Mouse (Mus musculus) heart, postnatal 25 days (tissue): ENCODE data around the gene Ccr5. TPM values are rescaled to one million over a fixed set of nuclear protein-coding genes. Genes with fewer than 3 reads are reported as not detected.
"Not testable (repeated sequence)": the region's sequence is repeated elsewhere in the genome, so short reads cannot be mapped to it uniquely, and the experiment has no call there.

Experiments
- DNase-seq: peaks from one replicate; pipeline ENCODE4 v3.0.0; 2022; ENCODE audit warnings: low spot score
- intact Hi-C: fragments of 180-260 bp; cut with DNase I; formaldehyde crosslinking; loops from one replicate; pipeline ENCODE4 v1.15.1; 2025
- total RNA-seq, 2 experiments: library from RNA; stranded (reverse); gene quantifications; 2 replicates each; pipeline ENCODE4 v1.2.3; 2021

Gene Ccr5
- total RNA-seq, 2 experiments from 2014 or later, result 3.2 to 3.7 TPM

DNA sequence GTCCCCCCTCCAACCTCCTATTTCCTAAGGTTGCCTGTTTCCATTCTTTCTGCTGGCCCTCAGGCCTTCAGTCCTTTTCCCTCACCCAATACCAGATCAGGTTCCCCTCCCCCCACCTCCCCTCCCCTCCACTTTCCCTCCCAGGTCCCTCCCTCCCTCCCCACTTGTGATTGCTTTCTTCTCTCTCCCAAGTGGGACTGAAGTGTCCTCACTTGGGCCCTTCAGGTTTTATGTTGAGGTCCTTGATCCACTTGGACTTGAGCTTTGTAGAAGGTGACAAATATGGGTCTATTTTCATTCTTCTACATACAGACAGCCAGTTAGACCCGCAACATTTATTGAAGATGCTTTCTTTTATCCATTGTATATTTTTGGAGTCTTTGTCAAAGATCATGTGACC lies 13.6 kb downstream of the Ccr5 start:
- DNase-seq, intact Hi-C loops: not testable (repeated sequence)

DNA sequence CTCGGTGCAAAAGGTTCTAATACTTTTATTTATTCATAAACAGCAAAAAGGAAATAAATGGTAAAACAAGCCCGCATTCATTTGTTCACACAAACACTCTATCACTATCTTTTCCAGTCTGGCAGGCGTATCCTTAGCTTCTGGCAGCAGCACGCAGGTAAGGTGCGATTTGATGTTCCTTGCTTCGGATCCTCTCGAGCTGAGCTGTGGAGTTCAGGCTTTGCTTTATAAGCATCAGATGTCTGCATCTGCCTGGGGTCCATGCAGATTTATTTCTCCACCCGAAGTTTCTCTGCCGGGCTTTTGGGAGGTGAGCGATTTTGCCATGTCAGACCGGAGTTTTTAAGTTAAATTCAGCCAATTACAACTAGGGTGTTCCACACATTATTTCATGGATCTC lies 16.3 kb downstream of the Ccr5 start:
- DNase-seq, result no peak
- intact Hi-C loops, result no loop called here

DNA sequence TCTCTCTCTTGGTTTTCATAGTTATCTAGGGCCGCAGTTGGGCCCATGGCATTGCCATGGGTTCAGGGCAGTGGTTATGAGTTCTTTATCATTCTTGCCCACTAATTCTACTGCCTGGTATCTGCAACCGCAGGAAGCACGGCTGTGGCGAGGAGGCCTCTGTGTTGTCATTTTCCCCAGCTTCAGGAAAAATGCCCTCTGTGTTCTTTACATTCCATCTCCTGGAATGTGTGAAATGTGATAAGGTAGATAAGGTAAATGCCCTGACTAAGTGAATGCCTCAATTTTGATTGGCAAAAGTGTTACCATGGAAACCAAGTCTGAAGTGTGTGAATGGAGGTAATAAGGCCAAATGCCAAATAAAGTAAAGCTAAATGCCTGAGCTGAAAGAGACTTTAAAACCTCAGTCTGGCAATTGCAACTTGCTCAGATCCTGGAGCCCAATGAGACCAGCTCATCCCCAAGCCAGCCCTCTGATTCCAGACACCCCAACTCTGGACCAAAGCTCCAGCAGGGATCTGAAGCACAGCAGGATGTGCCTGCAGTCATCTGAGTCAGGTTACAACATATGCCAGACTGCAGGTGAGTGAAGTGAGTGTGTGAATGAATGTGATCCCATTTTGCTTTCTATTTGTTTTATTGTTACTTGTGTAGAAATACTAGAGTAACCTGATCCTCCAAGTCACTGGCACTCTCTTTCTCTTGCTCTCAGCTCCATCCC lies 16.9 kb downstream of the Ccr5 start:
- no peak for DNase-seq
- intact Hi-C loops, result no loop called here

DNA sequence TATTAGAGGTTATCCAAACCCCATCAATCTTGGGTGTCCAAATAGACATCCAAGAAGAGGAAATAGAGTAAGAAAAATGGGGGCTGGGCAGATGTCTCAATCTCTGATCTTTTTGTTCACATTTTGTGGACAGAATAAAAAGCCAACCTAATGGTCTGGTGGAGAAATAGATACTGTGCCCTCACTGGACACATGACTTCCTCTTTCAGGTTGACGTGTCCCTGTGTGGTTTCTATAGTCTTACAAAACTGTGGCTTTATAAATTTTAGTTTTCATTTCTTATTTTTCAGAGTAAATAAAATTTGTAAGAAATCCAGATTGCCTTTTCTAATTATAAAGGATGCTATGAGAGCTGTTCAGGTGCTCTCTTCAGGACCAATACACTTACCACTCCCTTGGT lies 22.3 kb downstream of the Ccr5 start:
- DNase-seq, result no peak
- intact Hi-C loops, result no loop called here

DNA sequence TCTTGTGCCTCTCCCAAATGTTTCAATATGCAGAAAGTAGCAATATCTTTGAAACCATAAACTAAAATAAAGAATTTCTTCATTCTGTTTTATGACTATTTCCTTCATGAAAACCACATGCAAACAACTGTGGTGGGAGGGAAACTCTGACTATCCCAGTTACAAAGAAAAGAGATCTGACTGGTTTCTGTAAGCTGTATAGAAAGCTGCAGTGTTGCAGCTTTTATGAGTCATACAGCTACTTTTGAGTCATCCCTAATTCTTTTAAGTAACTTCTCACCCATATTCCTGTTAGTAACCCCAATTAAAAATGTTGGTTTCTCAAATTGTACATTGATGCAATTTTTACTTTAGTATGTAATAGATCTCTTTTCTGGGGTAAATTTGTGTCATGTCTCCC lies 25.0 kb downstream of the Ccr5 start:
- intact Hi-C loops, result no loop called here
- no peak for DNase-seq

Other genes with a start within 250 kb of the Ccr5 start
- 1 to 10 TPM; 1.1 to 1.3 TPM for gene Ccr1, start 152.9 kb upstream of the Ccr5 start, total RNA-seq
- gene Ccr1l1, start 143.1 kb upstream of the Ccr5 start, total RNA-seq, result not detected
- gene Ccr3, start 99.6 kb upstream of the Ccr5 start, total RNA-seq, result not detected
- gene Ccr2, start 19.6 kb upstream of the Ccr5 start, total RNA-seq, result 1 to 10 TPM; 1.1 TPM
- 10 to 100 TPM; 10.1 to 11.7 TPM for gene 2010315B03Rik, start 191.2 kb downstream of the Ccr5 start, total RNA-seq